Mouse (Mus musculus): ENCODE data around the gene Sh2b2. TPM values are rescaled to one million over a fixed set of nuclear protein-coding genes. Genes with fewer than 3 reads are reported as not detected.

The Sh2b2 gene
- polyA plus RNA-seq, 1 experiment = 9.6 TPM

DNA sequence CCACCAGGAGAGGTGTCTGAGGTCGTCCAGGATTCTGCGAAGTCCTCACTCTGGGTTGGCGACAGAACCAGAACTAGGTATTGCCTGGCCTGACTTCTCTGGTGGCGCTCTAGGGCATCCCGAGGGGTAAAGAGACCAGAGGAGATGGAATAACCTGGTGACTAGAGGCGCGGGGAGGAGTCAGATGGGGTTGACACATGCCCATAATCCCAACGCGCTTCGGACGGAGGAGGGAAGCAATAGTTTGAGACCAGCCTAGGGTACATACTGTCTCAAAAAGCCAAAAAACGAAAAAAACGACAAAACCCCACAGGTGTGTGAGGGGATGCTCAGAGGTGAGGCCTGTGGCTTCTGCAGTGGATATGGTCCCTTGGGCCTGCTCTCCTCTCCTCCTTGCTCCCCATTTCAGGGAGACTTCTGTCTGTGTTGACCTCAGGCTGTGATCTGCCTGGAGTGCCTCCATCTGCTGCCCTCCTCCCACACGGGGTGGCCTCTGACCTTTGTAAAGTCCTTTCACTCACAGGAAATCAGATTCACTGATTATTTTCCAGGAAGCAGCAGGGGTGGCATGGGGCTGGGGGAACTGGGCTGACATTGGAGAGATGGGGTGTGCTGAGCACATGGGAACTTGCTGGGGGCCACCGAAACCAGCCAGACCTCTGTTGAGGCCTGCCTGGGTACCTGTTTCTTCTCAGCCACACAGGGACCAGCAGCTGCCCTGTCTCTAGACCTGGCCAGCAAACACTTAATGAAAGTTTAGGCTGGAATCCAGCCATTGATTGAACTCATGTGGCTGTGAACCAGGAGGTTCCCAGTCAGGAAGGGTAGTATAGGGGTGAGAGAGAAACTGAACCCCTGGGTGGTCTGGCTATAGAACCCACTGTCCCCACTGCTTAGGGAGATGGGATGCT lies 560 bp downstream of the Sh2b2 start:
- H3K79me3 ChIP-seq (ENCODE audit: low read depth) = peaks cover 2% of the 10 kb centered on the region
- H3K79me2 ChIP-seq (ENCODE audit: control insufficient read depth, insufficient read depth) = peaks cover 10% of the 10 kb centered on the region
- peak overlapping the region; percentile 46 for H3ac ChIP-seq (ENCODE audit: control insufficient read depth, insufficient read length, low read depth)
- peak overlapping the region; percentile 51 for H3K4me3 ChIP-seq (ENCODE audit: insufficient read depth, poor library complexity, severe bottlenecking)
- no peaks in the 10 kb centered on the region for H3K27me3 ChIP-seq (ENCODE audit: control insufficient read depth, insufficient read depth, insufficient read length)
- TF ChIP-seq MYOG (IDR thresholded peaks at IDR 0.05; ENCODE audit: control insufficient read depth, extremely low read depth, insufficient read length) = no peak
- TF ChIP-seq CEBPB (IDR thresholded peaks at IDR 0.05; ENCODE audit: low read depth) = no peak
- no peak for TF ChIP-seq MAX (IDR thresholded peaks at IDR 0.05)
- TF ChIP-seq USF1 (IDR thresholded peaks at IDR 0.05; ENCODE audit: low read depth) = no peak
- TF ChIP-seq FOSL1 (IDR thresholded peaks at IDR 0.05; ENCODE audit: insufficient read depth, low read length, poor library complexity, severe bottlenecking) = no peak
- TF ChIP-seq MYOD1 (IDR thresholded peaks at IDR 0.05; ENCODE audit: control insufficient read depth, insufficient read length, low read depth) = no peak
- TF ChIP-seq CTCF (IDR thresholded peaks at IDR 0.05; ENCODE audit: control insufficient read depth, insufficient read depth, insufficient read length) = no peak
- no peaks in the 10 kb centered on the region for H3K36me3 ChIP-seq (ENCODE audit: control insufficient read depth, insufficient read depth)

DNA sequence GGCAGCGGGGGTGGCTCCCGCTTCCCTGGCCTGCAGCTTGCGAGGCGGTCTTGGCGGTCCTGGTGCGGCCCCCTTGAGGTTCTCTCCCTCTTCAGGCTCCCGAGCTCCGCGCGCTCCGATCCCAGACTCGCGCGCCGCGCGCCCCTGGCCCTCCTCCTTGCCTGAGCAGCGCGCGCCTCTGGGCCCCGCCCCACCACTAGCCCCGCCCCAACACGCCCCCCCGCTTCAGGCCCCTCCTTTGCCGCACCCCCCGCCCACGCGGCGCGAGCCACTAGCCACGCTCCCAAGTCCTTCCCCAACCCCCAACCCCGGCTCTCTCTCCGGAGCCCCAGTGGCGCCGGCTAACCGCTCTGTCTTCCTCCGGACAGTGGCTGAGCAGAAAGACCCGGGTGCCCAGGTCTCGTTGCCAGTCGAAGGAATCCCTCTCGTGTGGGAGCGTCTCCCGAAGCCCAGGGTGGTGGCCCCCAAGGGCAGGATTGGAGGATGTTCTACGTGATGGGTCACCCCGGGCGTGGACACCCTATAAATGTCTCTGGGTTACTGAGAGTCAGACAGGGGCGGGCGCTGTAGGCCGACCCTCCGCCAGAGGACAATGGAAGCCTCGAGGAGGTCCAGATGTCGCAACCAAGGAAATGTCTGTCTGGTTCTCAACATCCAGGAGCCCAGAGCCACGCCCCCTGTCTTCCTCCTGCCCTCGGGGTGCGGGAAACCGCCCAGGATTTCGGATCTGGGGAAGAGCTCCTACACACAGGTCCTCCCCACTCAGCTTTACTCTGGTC lies 1.4 kb downstream of the Sh2b2 start:
- no peaks in the 10 kb centered on the region for H3K27me3 ChIP-seq (ENCODE audit: control insufficient read depth, insufficient read depth, insufficient read length)
- H3ac ChIP-seq (ENCODE audit: control insufficient read depth, insufficient read length, low read depth) = peak overlapping the region; percentile 55
- peaks cover 10% of the 10 kb centered on the region for H3K79me2 ChIP-seq (ENCODE audit: control insufficient read depth, insufficient read depth)
- H3K79me3 ChIP-seq (ENCODE audit: low read depth) = peaks cover 2% of the 10 kb centered on the region
- peak overlapping the region; percentile 51 for H3K4me3 ChIP-seq (ENCODE audit: insufficient read depth, poor library complexity, severe bottlenecking)
- H3K36me3 ChIP-seq (ENCODE audit: control insufficient read depth, insufficient read depth) = no peaks in the 10 kb centered on the region
- TF ChIP-seq MYOG (IDR thresholded peaks at IDR 0.05; ENCODE audit: control insufficient read depth, extremely low read depth, insufficient read length) = no peak
- peak; percentile 88 for TF ChIP-seq CEBPB (IDR thresholded peaks at IDR 0.05; ENCODE audit: low read depth)
- TF ChIP-seq MYOD1 (IDR thresholded peaks at IDR 0.05; ENCODE audit: control insufficient read depth, insufficient read length, low read depth) = no peak

DNA sequence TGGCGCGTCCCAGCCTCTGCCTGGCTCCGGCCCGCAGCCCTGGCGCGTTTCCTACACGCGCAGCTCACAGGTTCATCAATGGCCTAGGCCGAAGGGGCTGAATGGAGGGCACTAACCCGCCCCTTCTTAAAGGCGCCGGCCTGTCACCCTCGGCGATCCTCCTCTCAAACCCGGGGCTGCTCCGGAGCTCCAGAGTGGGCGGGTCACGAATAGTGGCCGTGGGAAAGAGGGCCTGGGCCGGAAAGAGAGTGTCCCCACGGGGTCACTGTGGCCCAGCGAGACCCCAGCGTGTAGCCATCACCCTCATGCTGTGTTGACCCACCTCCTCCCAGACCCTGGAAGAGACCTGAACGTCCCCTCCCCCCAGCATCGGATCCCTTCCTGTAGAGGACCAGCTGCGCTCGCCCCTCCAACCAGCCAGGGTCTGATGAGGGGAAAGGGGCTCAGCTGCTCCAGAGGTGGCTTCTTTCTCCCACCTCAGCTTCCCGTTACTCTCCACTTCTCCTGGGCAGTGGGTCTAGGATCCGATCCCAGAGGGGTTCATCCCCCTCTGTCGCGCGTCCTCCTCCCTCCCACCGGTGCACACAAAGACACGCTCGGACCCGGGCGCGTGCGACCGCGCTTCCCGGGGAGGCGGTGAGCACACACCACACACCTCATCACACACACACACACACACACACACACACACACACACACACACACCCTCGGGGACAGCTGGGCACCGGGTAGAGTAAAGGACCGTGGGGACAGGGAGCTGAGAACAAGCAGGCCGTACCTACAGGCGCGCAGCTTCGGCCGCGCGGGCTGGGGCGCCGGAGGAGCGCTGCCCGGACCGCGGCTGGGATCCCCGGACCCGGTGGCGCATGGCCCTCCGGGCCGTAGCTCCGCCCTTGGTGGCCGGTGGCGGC lies 2.2 kb downstream of the Sh2b2 start:
- peak overlapping the region; percentile 55 for H3ac ChIP-seq (ENCODE audit: control insufficient read depth, insufficient read length, low read depth)
- no peaks in the 10 kb centered on the region for H3K36me3 ChIP-seq (ENCODE audit: control insufficient read depth, insufficient read depth)
- H3K79me2 ChIP-seq (ENCODE audit: control insufficient read depth, insufficient read depth) = peaks cover 10% of the 10 kb centered on the region
- H3K79me3 ChIP-seq (ENCODE audit: low read depth) = peaks cover 2% of the 10 kb centered on the region
- no peak for TF ChIP-seq FOSL1 (IDR thresholded peaks at IDR 0.05; ENCODE audit: insufficient read depth, low read length, poor library complexity, severe bottlenecking)
- TF ChIP-seq MAX (IDR thresholded peaks at IDR 0.05) = no peak
- no peak for TF ChIP-seq CTCF (IDR thresholded peaks at IDR 0.05; ENCODE audit: control insufficient read depth, insufficient read depth, insufficient read length)
- no peak for TF ChIP-seq USF1 (IDR thresholded peaks at IDR 0.05; ENCODE audit: low read depth)
- TF ChIP-seq MYOD1 (IDR thresholded peaks at IDR 0.05; ENCODE audit: control insufficient read depth, insufficient read length, low read depth) = no peak
- TF ChIP-seq CEBPB (IDR thresholded peaks at IDR 0.05; ENCODE audit: low read depth) = no peak
- TF ChIP-seq MYOG (IDR thresholded peaks at IDR 0.05; ENCODE audit: control insufficient read depth, extremely low read depth, insufficient read length) = no peak
- H3K4me3 ChIP-seq (ENCODE audit: insufficient read depth, poor library complexity, severe bottlenecking) = peak overlapping the region; percentile 51
- H3K27me3 ChIP-seq (ENCODE audit: control insufficient read depth, insufficient read depth, insufficient read length) = no peaks in the 10 kb centered on the region

DNA sequence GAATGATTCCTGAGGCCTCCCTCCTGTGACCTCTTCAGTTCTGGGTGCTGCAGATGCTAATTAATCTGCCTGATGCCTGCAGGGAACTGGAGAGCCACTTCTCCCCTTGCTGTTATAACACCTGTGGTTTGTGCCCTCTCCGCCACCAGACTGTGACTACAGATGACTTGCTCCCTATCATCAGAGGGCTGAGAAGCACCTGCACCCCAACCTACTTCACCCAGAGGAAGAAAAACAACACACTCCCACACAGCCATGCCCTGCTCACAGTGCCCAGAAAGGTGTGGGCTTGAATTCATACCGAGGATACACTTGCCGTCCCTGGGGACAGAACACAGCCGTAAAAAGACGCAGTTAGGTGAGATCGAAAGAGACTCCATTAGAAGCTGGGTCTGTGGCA lies 5.2 kb downstream of the Sh2b2 start:
- Histone ChIP-seq H3K79me2 (ENCODE audit: control insufficient read depth, insufficient read depth) (peaks cover 10% of the 10 kb centered on the region), H3K36me3 (ENCODE audit: control insufficient read depth, insufficient read depth) (no peaks in the 10 kb centered on the region), H3K79me3 (ENCODE audit: low read depth) (peaks cover 2% of the 10 kb centered on the region), H3K4me3 (ENCODE audit: insufficient read depth, poor library complexity, severe bottlenecking) (no peak overlapping the region), H3ac (ENCODE audit: control insufficient read depth, insufficient read length, low read depth) (no peak overlapping the region), H3K27me3 (ENCODE audit: control insufficient read depth, insufficient read depth, insufficient read length) (no peaks in the 10 kb centered on the region)
- TF ChIP-seq FOSL1 (IDR thresholded peaks at IDR 0.05; ENCODE audit: insufficient read depth, low read length, poor library complexity, severe bottlenecking) (no peak), MYOG (IDR thresholded peaks at IDR 0.05; ENCODE audit: control insufficient read depth, extremely low read depth, insufficient read length) (no peak), MAX (IDR thresholded peaks at IDR 0.05) (no peak), MYOD1 (IDR thresholded peaks at IDR 0.05; ENCODE audit: control insufficient read depth, insufficient read length, low read depth) (no peak), CEBPB (IDR thresholded peaks at IDR 0.05; ENCODE audit: low read depth) (no peak), USF1 (IDR thresholded peaks at IDR 0.05; ENCODE audit: low read depth) (no peak), CTCF (IDR thresholded peaks at IDR 0.05; ENCODE audit: control insufficient read depth, insufficient read depth, insufficient read length) (no peak)

DNA sequence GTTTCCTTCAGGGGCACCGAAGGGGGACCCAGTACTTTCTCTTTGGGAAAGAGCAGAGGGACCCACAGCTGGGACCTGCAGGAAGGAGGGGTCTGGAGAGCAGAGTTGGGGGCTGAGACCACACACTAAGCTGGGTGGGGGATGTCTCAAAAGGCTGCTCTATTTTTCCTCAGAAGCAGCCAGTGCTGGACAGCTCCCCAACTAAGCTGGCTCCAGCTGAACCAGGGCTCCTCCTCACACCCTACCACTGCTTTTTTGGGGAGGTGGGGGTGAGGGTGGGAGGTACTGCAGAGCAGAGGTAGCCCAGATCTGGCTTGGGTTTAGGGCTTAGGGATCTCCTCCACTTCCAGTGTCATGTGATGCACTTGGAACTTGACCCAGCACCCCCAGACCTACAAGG lies 6.0 kb downstream of the Sh2b2 start:
- Histone ChIP-seq H3K79me2 (ENCODE audit: control insufficient read depth, insufficient read depth) (peaks cover 10% of the 10 kb centered on the region), H3K36me3 (ENCODE audit: control insufficient read depth, insufficient read depth) (no peaks in the 10 kb centered on the region), H3K27me3 (ENCODE audit: control insufficient read depth, insufficient read depth, insufficient read length) (no peaks in the 10 kb centered on the region), H3K4me3 (ENCODE audit: insufficient read depth, poor library complexity, severe bottlenecking) (no peak overlapping the region), H3K79me3 (ENCODE audit: low read depth) (peaks cover 2% of the 10 kb centered on the region), H3ac (ENCODE audit: control insufficient read depth, insufficient read length, low read depth) (no peak overlapping the region)
- TF ChIP-seq MAX (IDR thresholded peaks at IDR 0.05) = no peak
- TF ChIP-seq USF1 (IDR thresholded peaks at IDR 0.05; ENCODE audit: low read depth) = no peak
- no peak for TF ChIP-seq CEBPB (IDR thresholded peaks at IDR 0.05; ENCODE audit: low read depth)

Measured in C2C12 (cell line).